Mouse (Mus musculus) hindbrain, postnatal 0 days (tissue): ENCODE results near the gene Gm45837. TPM values are rescaled to one million over a fixed set of nuclear protein-coding genes. Genes with fewer than 3 reads are reported as not detected.

Experiments
- ATAC-seq: fragments of 200-750 bp; cut with Nextera tagmentation; 2 replicates; pipeline ENCODE4 v1.8.0; 2017; ENCODE audit warnings: mild to moderate bottlenecking, moderate TSS enrichment, moderate library complexity
- DNase-seq: peaks from one replicate; pipeline ENCODE4 v3.0.0-alpha.2; 2015; ENCODE audit warnings: low spot score
- H3K27ac ChIP-seq: fragments of 300-500 bp; sonication (generic); 2 replicates; pipeline ENCODE4 v1.5.1; 2014; ENCODE audit warnings: mild to moderate bottlenecking
- H3K27me3 ChIP-seq: fragments of 300-500 bp; sonication (generic); 2 replicates; pipeline ENCODE4 v1.6.1; 2014; ENCODE audit warnings: low read length, mixed read lengths; ENCODE audit not compliant: insufficient read depth
- H3K36me3 ChIP-seq: fragments of 300-500 bp; sonication (generic); 2 replicates; pipeline ENCODE4 v1.6.1; 2014; ENCODE audit warnings: low read length, mixed read lengths; ENCODE audit not compliant: insufficient read depth
- H3K4me1 ChIP-seq: fragments of 300-500 bp; sonication (generic); 2 replicates; pipeline ENCODE4 v1.6.1; 2014; ENCODE audit warnings: antibody characterized with exemption, low read length, mixed read lengths; ENCODE audit not compliant: insufficient read depth
- H3K4me2 ChIP-seq: fragments of 300-500 bp; sonication (generic); 2 replicates; pipeline ENCODE4 v1.6.1; 2014; ENCODE audit warnings: low read depth, mild to moderate bottlenecking, low read length, moderate library complexity, mixed read lengths
- H3K4me3 ChIP-seq: fragments of 300-500 bp; sonication (generic); 2 replicates; pipeline ENCODE4 v1.5.1; 2014; ENCODE audit warnings: low read length
- H3K9ac ChIP-seq: fragments of 300-500 bp; sonication (generic); replicated peaks from 2 replicates; pipeline ENCODE4 v1.6.1; 2014; ENCODE audit warnings: mild to moderate bottlenecking, low read length, moderate library complexity, mixed read lengths
- H3K9me3 ChIP-seq: fragments of 300-500 bp; sonication (generic); 2 replicates; pipeline ENCODE4 v1.6.1; 2016; ENCODE audit warnings: low read length, mixed read lengths
- CTCF ChIP-seq: IDR thresholded peaks from 2 replicates; pipeline ENCODE4 v1.5.1; 2016; ENCODE audit warnings: antibody characterized with exemption, control low read depth, low read depth
- WGBS: fragments of 180-500 bp; shearing (Covaris S2); extraction: QIAGEN DNeasy Blood & Tissue Kit; methylation state at CpG from one replicate; pipeline ENCODE4 v1.1.7; 2014; 5-methylcytosine and 5-hydroxymethylcytosine counted together
- polyA plus RNA-seq: library from polyadenylated mRNA; unstranded; fragments of >200 nt; fragmentation: Nextera tagmentation; extraction: Ambion mirVana; gene quantifications from 2 replicates; pipeline ENCODE4 v1.2.1, GENCODE M21; 2015
- total RNA-seq: library from RNA; depleted of rRNA; stranded (reverse); fragments of >200 nt; gene quantifications from 2 replicates; pipeline ENCODE4 v1.2.3, GENCODE M21; 2014

Gm45837 gene
- total and polyA plus RNA-seq, 2 experiments from 2014 or later: not detected

DNA sequence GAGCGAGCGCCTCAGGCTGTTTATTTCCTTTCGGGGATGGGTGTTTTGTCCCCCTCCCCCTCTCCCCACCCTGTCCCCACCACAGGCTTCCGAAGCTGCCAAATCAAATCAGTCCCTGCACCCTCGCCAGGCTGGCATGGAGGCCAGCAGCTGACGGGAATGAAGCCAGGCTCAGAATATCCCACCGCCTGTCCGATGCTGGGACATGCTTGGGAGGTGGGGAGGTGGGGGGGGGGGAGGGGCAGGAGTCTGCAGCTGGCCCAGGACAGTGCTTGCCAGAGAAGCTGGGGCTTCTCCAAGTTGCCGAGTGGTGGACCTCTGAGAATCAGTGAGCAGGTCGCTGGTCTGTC, 49.9 kb downstream of the Gm45837 start:
- H3K27me3 ChIP-seq: no peaks in the 10 kb centered on the region
- WGBS: 16% methylated on average over 10 of the region's 10 CpGs
- ATAC-seq (peak; percentile 74), DNase-seq (peak; percentile 78)
- H3K4me2 ChIP-seq: no peak overlapping the region
- H3K9ac ChIP-seq: no peak overlapping the region
- H3K36me3 ChIP-seq: no peaks in the 10 kb centered on the region
- no peak overlapping the region for H3K4me3 ChIP-seq
- H3K27ac ChIP-seq: no peak overlapping the region
- TF ChIP-seq CTCF: no peak
- peaks cover 26% of the 10 kb centered on the region for H3K4me1 ChIP-seq
- no peaks in the 10 kb centered on the region for H3K9me3 ChIP-seq

DNA sequence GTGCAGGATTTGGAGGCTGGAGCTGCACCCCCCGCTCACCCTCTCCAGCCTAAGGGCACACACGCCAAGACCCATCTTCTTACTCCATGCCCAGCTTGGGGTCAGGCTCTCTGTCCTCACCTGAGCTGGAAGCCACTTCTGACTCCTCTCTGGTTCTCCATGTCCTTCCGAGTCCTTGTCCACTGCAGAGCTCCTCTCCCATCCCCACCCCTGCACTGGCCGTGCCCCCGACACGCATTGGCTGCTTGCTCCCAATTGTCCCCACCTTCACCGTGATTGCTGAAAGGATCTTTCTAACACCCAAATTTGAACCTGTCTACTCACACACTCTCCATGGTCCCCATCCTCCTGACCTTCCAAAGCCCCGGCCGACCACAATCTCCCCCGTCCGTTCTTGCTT, 50.9 kb downstream of the Gm45837 start:
- no peak overlapping the region for H3K27ac ChIP-seq
- DNase-seq: no peak
- H3K9me3 ChIP-seq: no peaks in the 10 kb centered on the region
- 86% methylated on average over 11 of the region's 11 CpGs for WGBS
- H3K4me3 ChIP-seq: no peak overlapping the region
- no peaks in the 10 kb centered on the region for H3K27me3 ChIP-seq
- no peaks in the 10 kb centered on the region for H3K36me3 ChIP-seq
- no peak overlapping the region for H3K9ac ChIP-seq
- no peak for ATAC-seq
- no peak for TF ChIP-seq CTCF
- peaks cover 26% of the 10 kb centered on the region for H3K4me1 ChIP-seq
- no peak overlapping the region for H3K4me2 ChIP-seq

DNA sequence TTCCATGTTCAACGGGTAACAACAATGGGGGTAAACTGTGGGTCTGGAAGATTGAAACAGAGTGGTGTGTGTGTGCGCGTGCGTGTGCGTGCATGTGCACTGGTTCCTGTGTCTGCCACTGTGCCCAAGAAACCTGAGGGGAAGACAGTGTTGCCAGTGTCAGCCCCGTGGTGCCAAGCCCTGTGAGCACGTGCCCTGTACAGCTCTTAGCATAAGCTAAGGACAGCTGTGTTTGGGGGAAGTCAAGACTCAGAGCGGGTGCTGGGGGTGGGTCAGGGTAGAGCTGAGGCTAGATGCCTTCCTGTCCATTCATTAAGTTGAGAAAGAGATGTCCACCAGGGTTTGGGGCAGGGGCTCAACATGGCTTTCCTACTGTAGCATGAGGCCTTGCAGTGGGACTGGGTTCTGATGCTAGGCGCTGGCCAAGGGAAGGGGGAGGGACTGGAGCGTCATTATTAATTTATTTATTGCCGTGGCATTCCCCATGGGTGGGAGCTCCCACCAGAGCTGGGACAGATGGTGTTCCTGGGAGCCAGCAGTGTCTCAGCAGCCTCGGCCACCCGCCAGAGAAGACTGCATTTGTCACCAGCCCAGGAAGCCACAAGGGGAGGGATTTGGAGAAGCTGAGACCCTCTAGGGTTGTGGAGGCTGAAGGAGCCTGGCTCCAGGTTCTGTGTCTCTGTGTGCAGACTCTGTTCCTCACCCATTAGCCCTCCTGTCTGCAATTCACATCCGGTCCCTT, 51.8 kb downstream of the Gm45837 start:
- Histone ChIP-seq H3K4me2 (no peak overlapping the region), H3K4me1 (peaks cover 23% of the 10 kb centered on the region), H3K27ac (no peak overlapping the region), H3K9ac (no peak overlapping the region), H3K4me3 (no peak overlapping the region), H3K36me3 (no peaks in the 10 kb centered on the region), H3K27me3 (no peaks in the 10 kb centered on the region), H3K9me3 (no peaks in the 10 kb centered on the region)
- whole genome bisulfite sequencing: 54% methylated on average over 14 of the region's 14 CpGs
- TF ChIP-seq CTCF: no peak
- DNase-seq: peak; percentile 63
- ATAC-seq: peak; percentile 21; the same call in 1 of the 2 replicates

DNA sequence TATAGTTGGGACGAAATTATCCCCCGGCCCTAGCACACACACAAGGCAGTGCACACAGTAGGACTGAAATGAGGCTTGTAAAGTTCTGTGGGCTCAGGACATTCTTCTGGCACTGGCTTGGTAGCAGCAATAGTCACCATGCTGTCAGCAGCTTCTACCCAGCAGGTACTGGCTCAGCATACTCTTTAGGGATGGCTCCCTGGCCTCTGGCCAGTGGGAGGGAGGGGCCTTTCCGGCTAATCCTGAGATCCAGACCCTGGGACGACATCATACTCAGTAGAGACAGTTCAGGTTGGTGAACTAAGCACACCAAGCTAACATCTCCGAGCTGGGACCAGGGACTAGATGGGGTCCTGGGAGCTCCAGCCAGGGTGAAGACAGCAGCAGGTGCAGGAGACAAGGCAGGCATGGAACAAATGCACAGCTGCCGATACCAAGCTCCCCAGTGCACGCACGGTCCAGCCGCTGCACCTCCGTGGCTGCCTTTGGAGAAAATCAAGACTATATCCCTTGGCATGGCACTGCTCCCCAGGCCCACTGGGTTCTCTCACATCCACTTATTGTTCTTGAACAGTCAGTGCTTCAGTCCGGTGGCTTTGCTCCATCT, 53.1 kb downstream of the Gm45837 start:
- WGBS: 55% methylated on average over 11 of the region's 11 CpGs
- Histone ChIP-seq H3K27ac (no peak overlapping the region), H3K4me1 (peaks cover 20% of the 10 kb centered on the region; the same call in 1 of the 2 replicates), H3K9me3 (no peaks in the 10 kb centered on the region), H3K9ac (no peak overlapping the region), H3K4me3 (no peak overlapping the region), H3K27me3 (no peaks in the 10 kb centered on the region), H3K36me3 (no peaks in the 10 kb centered on the region), H3K4me2 (no peak overlapping the region)
- no peak for ATAC-seq
- peak; percentile 62 for DNase-seq
- no peak for TF ChIP-seq CTCF

DNA sequence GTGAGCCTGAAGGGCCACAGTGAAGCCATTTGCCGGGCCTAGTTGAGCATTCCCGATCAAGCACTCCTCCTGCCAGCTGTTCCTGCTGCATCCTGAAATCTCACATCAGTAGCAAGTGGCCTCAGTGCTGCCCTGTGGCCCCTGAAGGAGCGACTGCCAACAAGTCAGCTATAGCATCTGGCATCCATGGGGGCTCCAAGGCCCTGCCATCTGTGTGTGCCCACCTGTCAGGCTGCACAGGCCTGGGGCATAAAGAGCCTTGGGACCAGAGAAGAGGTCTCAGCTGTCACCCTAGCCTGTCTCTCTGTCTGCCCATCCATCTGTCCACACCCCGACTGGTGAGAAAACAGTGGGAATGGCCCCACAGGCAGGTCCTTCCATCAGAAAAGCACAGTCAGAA, 54.2 kb downstream of the Gm45837 start:
- peak; percentile 67 for DNase-seq

DNA sequence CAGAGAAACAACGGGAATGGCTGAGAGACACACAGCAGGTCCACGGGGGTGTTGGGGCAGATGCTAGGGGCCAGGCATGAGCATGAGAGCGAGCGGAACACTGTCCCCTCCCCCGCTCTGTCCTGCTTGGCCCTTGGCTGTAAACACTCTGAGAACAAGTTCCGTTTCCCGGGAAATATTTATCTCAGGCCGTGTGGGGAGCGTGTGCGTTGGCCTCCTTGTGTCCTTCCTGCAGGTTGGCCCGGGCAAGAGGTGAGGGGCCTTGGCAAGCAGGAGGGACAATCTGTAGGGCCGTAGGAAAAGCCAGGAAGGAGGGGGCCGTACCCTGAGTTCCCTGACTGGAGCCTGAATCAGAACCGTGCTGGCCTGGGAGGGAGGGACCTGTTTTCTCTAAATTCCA, 54.7 kb downstream of the Gm45837 start:
- Histone ChIP-seq H3K27ac (no peak overlapping the region), H3K4me2 (no peak overlapping the region), H3K4me1 (peaks cover 18% of the 10 kb centered on the region; the same call in 1 of the 2 replicates), H3K36me3 (no peaks in the 10 kb centered on the region), H3K4me3 (no peak overlapping the region), H3K9me3 (no peaks in the 10 kb centered on the region), H3K9ac (no peak overlapping the region), H3K27me3 (no peaks in the 10 kb centered on the region)
- ATAC-seq (0 out of 2 replicates have a peak, but pooled peaks have one; percentile 11), DNase-seq (peak; percentile 28)
- WGBS: 38% methylated on average over 14 of the region's 14 CpGs
- TF ChIP-seq CTCF: no peak

More for the DNA sequence above, 54.2 kb downstream of the Gm45837 start:
- Histone ChIP-seq H3K27me3 (no peaks in the 10 kb centered on the region), H3K9me3 (no peaks in the 10 kb centered on the region), H3K4me3 (no peak overlapping the region), H3K4me1 (peaks cover 20% of the 10 kb centered on the region; the same call in 1 of the 2 replicates), H3K4me2 (no peak overlapping the region), H3K9ac (no peak overlapping the region), H3K36me3 (no peaks in the 10 kb centered on the region), H3K27ac (no peak overlapping the region)
- 0 out of 2 replicates have a peak, but pooled peaks have one; percentile 25 for ATAC-seq
- WGBS: 56% methylated on average over 4 of the region's 4 CpGs
- no peak for TF ChIP-seq CTCF
